Comparison of ENCODE assay signal across 11 mouse cellular contexts in genomic region chr11:108928752-108929151, GRCm38 (mm10). TPM values are rescaled to one million over a fixed set of nuclear protein-coding genes. Genes with fewer than 3 reads are reported as not detected.
DNase-seq lines count a peak whose midpoint lies in the region; ATAC-seq and TF ChIP-seq lines count a peak whose summit lies in the region.
"Had no signal": no experiment of that assay in that cellular context is flagged by ENCODE, and none has a peak within 500 bp of the region (broad histone marks: within the 10 kb centered on the region; RNA-seq: fewer than 3 reads in every experiment).

No protein-coding gene starts in this region.

- DNase-seq in cerebellum, postnatal 10 days = peak; percentile 60 to 62
- no peak for DNase-seq in cerebellum, adult 8-10 months
- no peak for DNase-seq in lung, postnatal 36 days
- DNase-seq in limb, embryonic 14.5 days (ENCODE audit: low spot score) = no peak
- DNase-seq in ovary, postnatal 36 days (ENCODE audit: low spot score) = no peak
- no peak for DNase-seq in ovary, postnatal 10 days (ENCODE audit: low spot score)
- DNase-seq: kidney, postnatal 10 days had no signal

- TF ChIP-seq POLR2A in limb, embryonic 14.5 days (IDR thresholded peaks at IDR 0.05; ENCODE audit: borderline replicate concordance, extremely low read depth, insufficient read depth, insufficient read length) = no peak

- H3K4me3 ChIP-seq in lung, embryonic 16.5 days (ENCODE audit: low read length) = no peak overlapping the region
- H3K4me3 ChIP-seq in limb, embryonic 14.5 days (replicated peaks; ENCODE audit: low read length) = peak overlapping the region; percentile 85; the same call in 1 of the 2 replicates
- H3K4me3 ChIP-seq: erythroblast, embryonic 14.5 days had no signal

- H3K27ac ChIP-seq in lung, embryonic 16.5 days (ENCODE audit: low read length) = no peak overlapping the region
- H3K27ac ChIP-seq in limb, embryonic 14.5 days (replicated peaks; ENCODE audit: low read depth, low read length) = no peak overlapping the region; the same call in 1 of the 2 replicates

- peaks cover 71% of the 10 kb centered on the region for H3K4me1 ChIP-seq in lung, embryonic 16.5 days (replicated peaks; ENCODE audit: control insufficient read depth, insufficient read depth, low read length)
- H3K4me1 ChIP-seq in limb, embryonic 14.5 days (ENCODE audit: control insufficient read depth, insufficient read depth, low read length) = peaks cover 66% of the 10 kb centered on the region

- H3K36me3 ChIP-seq in lung, embryonic 16.5 days (ENCODE audit: control insufficient read depth, insufficient read depth, low read length) = peaks cover 23% of the 10 kb centered on the region
- H3K36me3 ChIP-seq in limb, embryonic 14.5 days (ENCODE audit: control insufficient read depth, insufficient read depth, low read length) = peaks cover 57% of the 10 kb centered on the region

- H3K27me3 ChIP-seq in lung, embryonic 16.5 days (ENCODE audit: control insufficient read depth, insufficient read depth, low read depth, low read length) = no peaks in the 10 kb centered on the region
- no peaks in the 10 kb centered on the region for H3K27me3 ChIP-seq in limb, embryonic 14.5 days (ENCODE audit: control insufficient read depth, insufficient read depth, low read length)

- WGBS in lung, embryonic 16.5 days = 27% methylated on average over 7 of the region's 7 CpGs
- 18% methylated on average over 7 of the region's 7 CpGs for whole genome bisulfite sequencing in limb, embryonic 14.5 days

- ATAC-seq in lung, embryonic 16.5 days (ENCODE audit: low read depth) = 0 out of 2 replicates have a peak, but pooled peaks have one; percentile 9
- no peak for ATAC-seq in limb, embryonic 14.5 days (ENCODE audit: low FRiP score, low read depth)
- no peak for ATAC-seq in inflammation-experienced regulatory T-cells, adult 6 months
- ATAC-seq: activated CD4-positive, CD25-positive, alpha-beta regulatory T cell, adult 4 months had no signal

- H3K9me3 ChIP-seq in lung, embryonic 16.5 days (ENCODE audit: control insufficient read depth, low read length) = no peaks in the 10 kb centered on the region
- H3K9me3 ChIP-seq in limb, embryonic 14.5 days (ENCODE audit: control insufficient read depth, low read length) = no peaks in the 10 kb centered on the region

- H3K4me2 ChIP-seq in lung, embryonic 16.5 days (ENCODE audit: low read depth, low read length) = no peak overlapping the region
- H3K4me2 ChIP-seq in limb, embryonic 14.5 days (replicated peaks; ENCODE audit: low read depth, low read length, severe bottlenecking) = peak overlapping the region; percentile 82

- no peak overlapping the region; the same call in 1 of the 2 replicates for H3K9ac ChIP-seq in lung, embryonic 16.5 days (ENCODE audit: low read length)
- H3K9ac ChIP-seq in limb, embryonic 14.5 days (ENCODE audit: low read depth, low read length, severe bottlenecking) = no peak overlapping the region

RNA-seq across cellular contexts. Expression of gene Axin2, which starts 8.6 kb away (rescaled TPM):
- 7.8 and 8.5 TPM in 2 replicates for polyA plus RNA-seq in lung, embryonic 16.5 days (2015; fragmentation: Nextera tagmentation; extraction: Ambion mirVana)
- polyA plus RNA-seq in limb, embryonic 14.5 days (2012; rRNA removed) = 50.9 and 58.2 TPM in 2 replicates
- polyA plus RNA-seq in limb, embryonic 14.5 days (2014; fragmentation: Nextera tagmentation; extraction: Ambion mirVana) = 22.6 and 22.7 TPM in 2 replicates
- 10 to 100 TPM in 2 of 3 experiments, 1 to 10 TPM in 1; 6.3 to 11.2 (median 10.5) TPM for polyA plus RNA-seq in inflammation-experienced regulatory T-cells, adult 6 months (2017; shearing (Covaris generic))

Comparison
In these comparisons a context has a peak if more than half of its experiments do, and no peak if none do; other contexts are left out.
1. DNase-seq: peak in cerebellum, postnatal 10 days (2 of 2); none in cerebellum, adult 8-10 months (single experiment), lung, postnatal 36 days (single experiment), limb, embryonic 14.5 days (single experiment), ovary, postnatal 36 days (single experiment) and ovary, postnatal 10 days (single experiment).